Mouse (Mus musculus) cerebellum, adult 9-11 months (tissue): ENCODE data around the gene Plcl1.
"Not testable (repeated sequence)": the region's sequence is repeated elsewhere in the genome, so short reads cannot be mapped to it uniquely, and the experiment has no call there.

Experiments
- DNase-seq: peaks from one replicate; pipeline ENCODE4 v3.0.0; 2022

The Plcl1 gene

GRCm38 (mm10) chr1:55445043-55445688 lies 39.4 kb downstream of the Plcl1 start:
- no peak for DNase-seq

GRCm38 (mm10) chr1:55445689-55446044 lies 39.9 kb downstream of the Plcl1 start:
- DNase-seq = no peak

GRCm38 (mm10) chr1:55446273-55446672 lies 40.6 kb downstream of the Plcl1 start:
- DNase-seq = no peak

- no peak for DNase-seq
Observed at GRCm38 (mm10) chr1:55446876-55447275, 41.2 kb downstream of the Plcl1 start.

GRCm38 (mm10) chr1:55447661-55448060 lies 41.9 kb downstream of the Plcl1 start:
- DNase-seq = no peak

GRCm38 (mm10) chr1:55448104-55448503 lies 42.4 kb downstream of the Plcl1 start:
- no peak for DNase-seq

GRCm38 (mm10) chr1:55449779-55450178 lies 44.1 kb downstream of the Plcl1 start:
- no peak for DNase-seq

- peak; percentile 23 for DNase-seq
Observed at GRCm38 (mm10) chr1:55454119-55454518, 48.4 kb downstream of the Plcl1 start.

- no peak for DNase-seq
Observed at GRCm38 (mm10) chr1:55462301-55462700, 56.6 kb downstream of the Plcl1 start.

GRCm38 (mm10) chr1:55473756-55474155 lies 68.0 kb downstream of the Plcl1 start:
- DNase-seq = no peak

- no peak for DNase-seq
Observed at GRCm38 (mm10) chr1:55474976-55475375, 69.3 kb downstream of the Plcl1 start.

- not testable (repeated sequence) for DNase-seq
Observed at GRCm38 (mm10) chr1:55487371-55487770, 81.7 kb downstream of the Plcl1 start.

GRCm38 (mm10) chr1:55488261-55488660 lies 82.5 kb downstream of the Plcl1 start:
- no peak for DNase-seq

- peak; percentile 42 for DNase-seq
Observed at GRCm38 (mm10) chr1:55489355-55489754, 83.6 kb downstream of the Plcl1 start.

- no peak for DNase-seq
Observed at GRCm38 (mm10) chr1:55499872-55500271, 94.2 kb downstream of the Plcl1 start.

GRCm38 (mm10) chr1:55500981-55501682 lies 95.4 kb downstream of the Plcl1 start:
- no peak for DNase-seq

GRCm38 (mm10) chr1:55505811-55506210 lies 100.1 kb downstream of the Plcl1 start:
- no peak for DNase-seq

- DNase-seq = no peak
Observed at GRCm38 (mm10) chr1:55507061-55507460, 101.3 kb downstream of the Plcl1 start.

GRCm38 (mm10) chr1:55509587-55509986 lies 103.9 kb downstream of the Plcl1 start:
- DNase-seq = no peak

GRCm38 (mm10) chr1:55512165-55512564 lies 106.4 kb downstream of the Plcl1 start:
- DNase-seq = no peak

GRCm38 (mm10) chr1:55512799-55513198 lies 107.1 kb downstream of the Plcl1 start:
- not testable (repeated sequence) for DNase-seq

- no peak for DNase-seq
Observed at GRCm38 (mm10) chr1:55517182-55517581, 111.5 kb downstream of the Plcl1 start.

GRCm38 (mm10) chr1:55523966-55524365 lies 118.2 kb downstream of the Plcl1 start:
- no peak for DNase-seq

- DNase-seq = no peak
Observed at GRCm38 (mm10) chr1:55525100-55525499, 119.4 kb downstream of the Plcl1 start.

GRCm38 (mm10) chr1:55525748-55526147 lies 120.0 kb downstream of the Plcl1 start:
- DNase-seq = no peak
